Mouse (Mus musculus): ENCODE data around the gene Zfand2a.

DNA sequence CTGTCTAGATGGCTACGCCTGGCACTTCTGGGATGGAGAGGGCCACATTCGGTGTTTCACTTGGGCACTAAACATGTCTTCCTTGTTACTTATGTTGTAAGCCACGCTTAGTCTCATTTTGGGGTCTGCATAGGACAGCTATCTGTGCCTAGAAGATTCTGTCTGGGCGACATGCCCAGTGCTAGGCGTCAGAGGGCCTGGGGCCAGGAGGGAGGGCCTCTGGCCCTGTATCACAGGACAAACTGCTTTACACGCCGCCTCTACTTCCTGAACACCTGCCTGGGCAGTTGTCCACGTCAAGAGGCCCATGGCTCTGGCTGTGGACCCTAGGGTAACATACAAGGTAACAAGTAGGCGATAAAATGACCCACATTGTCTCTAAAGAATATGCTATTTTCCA is 56.4 kb downstream of the Zfand2a start:
- no peak for TF ChIP-seq CTCF (IDR thresholded peaks at IDR 0.05; ENCODE audit: low read depth)
- no peak for TF ChIP-seq EP300 (IDR thresholded peaks at IDR 0.05; ENCODE audit: low read depth)
